Mouse (Mus musculus) mouse embryonic stem cell (cell line): ENCODE data around the gene Sdsl.

Experiments
- in situ Hi-C, 2 experiments: fragments of 300-500 bp; cut with MboI; formaldehyde crosslinking; loops; 1 replicate in 1 of 2; 3 replicates in 1 of 2; pipeline ENCODE4 v1.14.3; 2019 to 2020; ENCODE audit warnings: low sequenced_read_pairs in 2 of 2, low pct_unique_long_range_greater_than_20kb in 1 of 2, mixed read lengths in 1 of 2; ENCODE audit not compliant: unreplicated experiment in 1 of 2

Gene Sdsl

GRCm38 (mm10) chr5:120424039-120424438, 48.6 kb downstream of the Sdsl start:
- in situ Hi-C loops = no loop called here

GRCm38 (mm10) chr5:120420106-120420505, 52.5 kb downstream of the Sdsl start:
- in situ Hi-C loops = no loop called here

- in situ Hi-C loops = no loop called here
Measured at GRCm38 (mm10) chr5:120413436-120413835, 59.2 kb downstream of the Sdsl start.

- in situ Hi-C loops = no loop called here
Measured at GRCm38 (mm10) chr5:120409385-120410378, 62.9 kb downstream of the Sdsl start.

GRCm38 (mm10) chr5:120408933-120409332, 63.7 kb downstream of the Sdsl start:
- in situ Hi-C loops = no loop called here
